Mouse (Mus musculus) stomach, embryonic 14.5 days (tissue): ENCODE measurements at regions not wholly inside any gene's neighbourhood (a gene's known extent, or its start where the extent isn't known, plus 50 kb on each side); places are given as distances from the start of the nearest gene placed in this dataset.

Experiments used
- ATAC-seq: fragments of 200-750 bp; cut with Nextera tagmentation; 2 replicates; pipeline ENCODE4 v1.8.0; 2017; ENCODE audit warnings: low read depth, moderate TSS enrichment; ENCODE audit not compliant: insufficient number of reproducible peaks, insufficient read depth, low FRiP score
- H3K27ac ChIP-seq: fragments of 300-500 bp; sonication (generic); 2 replicates; pipeline ENCODE4 v1.5.1; 2014; ENCODE audit warnings: mild to moderate bottlenecking, low read length, moderate library complexity, mixed read lengths
- H3K27me3 ChIP-seq: fragments of 300-500 bp; sonication (generic); 2 replicates; pipeline ENCODE4 v1.6.1; 2014; ENCODE audit warnings: low read length, control low read depth, mixed read lengths; ENCODE audit not compliant: control insufficient read depth, insufficient read depth
- H3K36me3 ChIP-seq: fragments of 300-500 bp; sonication (generic); 2 replicates; pipeline ENCODE4 v1.6.1; 2014; ENCODE audit warnings: mild to moderate bottlenecking, control low read depth, low read length, moderate library complexity, mixed read lengths; ENCODE audit not compliant: control insufficient read depth, insufficient read depth
- H3K4me1 ChIP-seq: fragments of 300-500 bp; sonication (generic); 2 replicates; pipeline ENCODE4 v1.6.1; 2014; ENCODE audit warnings: low read length, control low read depth, mixed read lengths; ENCODE audit not compliant: control insufficient read depth, insufficient read depth
- H3K4me2 ChIP-seq: fragments of 300-500 bp; sonication (generic); replicated peaks from 2 replicates; pipeline ENCODE4 v1.6.1; 2014; ENCODE audit warnings: low read depth, low read length, control low read depth
- H3K4me3 ChIP-seq: fragments of 300-500 bp; sonication (generic); 2 replicates; pipeline ENCODE4 v1.5.1; 2014; ENCODE audit warnings: low read depth, low read length, control low read depth
- H3K9ac ChIP-seq: fragments of 300-500 bp; sonication (generic); replicated peaks from 2 replicates; pipeline ENCODE4 v1.6.1; 2014; ENCODE audit warnings: low read depth, mild to moderate bottlenecking, control low read depth, low read length, moderate library complexity, mixed read lengths
- H3K9me3 ChIP-seq: fragments of 300-500 bp; sonication (generic); 2 replicates; pipeline ENCODE4 v1.6.1; 2016; ENCODE audit warnings: low read depth, low read length, control low read depth; ENCODE audit not compliant: control insufficient read depth
- WGBS: fragments of 180-500 bp; shearing (Covaris S2); extraction: QIAGEN DNeasy Blood & Tissue Kit; methylation state at CpG from one replicate; pipeline ENCODE4 v1.1.7; 2014; 5-methylcytosine and 5-hydroxymethylcytosine counted together

GRCm38 (mm10) chr13:99847531-99847930 lies 53.4 kb downstream of the Cartpt start:
- H3K9me3 ChIP-seq, result no peaks in the 10 kb centered on the region
- H3K27ac ChIP-seq, result no peak overlapping the region
- H3K9ac ChIP-seq, result no peak overlapping the region
- H3K36me3 ChIP-seq, result no peaks in the 10 kb centered on the region
- no peaks in the 10 kb centered on the region for H3K4me1 ChIP-seq
- no peak overlapping the region for H3K4me3 ChIP-seq
- no peaks in the 10 kb centered on the region for H3K27me3 ChIP-seq
- 29% methylated on average over 13 of the region's 13 CpGs for WGBS
- no peak overlapping the region for H3K4me2 ChIP-seq
- no peak for ATAC-seq

- no peak overlapping the region for H3K4me3 ChIP-seq
- no peaks in the 10 kb centered on the region for H3K36me3 ChIP-seq
- H3K27me3 ChIP-seq, result no peaks in the 10 kb centered on the region
- H3K4me1 ChIP-seq, result no peaks in the 10 kb centered on the region
- H3K9ac ChIP-seq, result no peak overlapping the region
- no peak for ATAC-seq
- H3K27ac ChIP-seq, result no peak overlapping the region
- WGBS, result 29% methylated on average over 9 of the region's 9 CpGs
- no peaks in the 10 kb centered on the region for H3K9me3 ChIP-seq
- no peak overlapping the region for H3K4me2 ChIP-seq
Measured at GRCm38 (mm10) chr13:99842626-99843025, 58.3 kb downstream of the Cartpt start.

DNA sequence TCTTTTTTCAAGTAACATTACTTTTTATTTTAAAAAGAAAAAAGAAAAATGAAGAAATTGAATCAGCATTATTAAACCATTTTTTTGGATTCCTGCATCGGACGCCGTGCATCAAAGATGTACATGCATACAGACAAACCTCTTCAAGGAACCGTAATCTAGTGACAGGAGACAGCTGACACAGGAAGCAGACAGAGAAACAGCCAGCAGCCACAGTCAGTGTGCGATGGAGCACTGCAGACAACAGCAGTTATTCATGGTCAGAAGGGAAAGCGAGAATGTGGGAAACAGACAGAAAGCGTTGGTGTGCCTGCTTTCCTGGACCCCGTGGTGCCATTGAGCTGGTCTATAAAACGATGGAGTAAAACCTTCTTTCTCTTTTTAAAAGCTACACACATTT lies 61.4 kb downstream of the Cartpt start:
- Histone ChIP-seq H3K27me3 (no peaks in the 10 kb centered on the region), H3K36me3 (no peaks in the 10 kb centered on the region), H3K4me1 (no peaks in the 10 kb centered on the region), H3K4me3 (no peak overlapping the region), H3K9ac (no peak overlapping the region), H3K9me3 (no peaks in the 10 kb centered on the region), H3K4me2 (no peak overlapping the region), H3K27ac (no peak overlapping the region)
- 48% methylated on average over 9 of the region's 9 CpGs for WGBS
- ATAC-seq, result no peak

- H3K27ac ChIP-seq, result no peak overlapping the region
- no peaks in the 10 kb centered on the region for H3K9me3 ChIP-seq
- peak; percentile 62; the same call in 1 of the 2 replicates for ATAC-seq
- no peak overlapping the region for H3K4me3 ChIP-seq
- H3K36me3 ChIP-seq, result no peaks in the 10 kb centered on the region
- no peak overlapping the region for H3K9ac ChIP-seq
- WGBS, result 42% methylated on average over 11 of the region's 11 CpGs
- H3K4me1 ChIP-seq, result no peaks in the 10 kb centered on the region
- H3K4me2 ChIP-seq, result no peak overlapping the region
- no peaks in the 10 kb centered on the region for H3K27me3 ChIP-seq
Measured at GRCm38 (mm10) chr13:99837772-99838425, 63.0 kb downstream of the Cartpt start.

- Histone ChIP-seq H3K9me3 (no peaks in the 10 kb centered on the region), H3K36me3 (no peaks in the 10 kb centered on the region), H3K27ac (no peak overlapping the region), H3K27me3 (no peaks in the 10 kb centered on the region), H3K4me1 (no peaks in the 10 kb centered on the region), H3K4me2 (no peak overlapping the region), H3K9ac (no peak overlapping the region), H3K4me3 (no peak overlapping the region)
- 70% methylated on average over 6 of the region's 6 CpGs for WGBS
- no peak for ATAC-seq
Measured at GRCm38 (mm10) chr13:99837180-99837579, 63.7 kb downstream of the Cartpt start.

DNA sequence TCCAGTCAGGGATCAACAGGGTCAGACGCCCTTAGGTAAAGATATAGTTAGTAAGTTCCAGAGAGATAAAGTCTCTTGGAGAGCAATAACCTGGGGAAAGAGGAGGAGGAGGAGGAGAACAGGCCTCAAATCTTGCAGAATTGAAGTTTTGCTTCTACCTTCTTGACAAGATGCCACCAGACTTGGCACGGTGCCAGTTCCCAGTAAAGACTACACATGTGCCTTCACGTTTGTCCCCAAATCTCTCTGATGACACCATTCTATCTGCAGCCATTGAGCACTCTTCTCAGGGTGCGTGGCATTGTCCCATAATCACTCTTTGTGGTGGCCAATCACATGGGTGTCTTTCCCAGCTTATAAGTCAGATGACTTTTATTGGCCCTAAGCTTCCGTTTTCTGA lies 64.3 kb downstream of the Cartpt start:
- ATAC-seq, result no peak
- H3K36me3 ChIP-seq, result no peaks in the 10 kb centered on the region
- no peaks in the 10 kb centered on the region for H3K27me3 ChIP-seq
- 81% methylated on average over 5 of the region's 5 CpGs for WGBS
- no peak overlapping the region for H3K4me3 ChIP-seq
- H3K4me2 ChIP-seq, result no peak overlapping the region
- H3K4me1 ChIP-seq, result no peaks in the 10 kb centered on the region
- H3K9me3 ChIP-seq, result no peaks in the 10 kb centered on the region
- no peak overlapping the region for H3K9ac ChIP-seq
- no peak overlapping the region for H3K27ac ChIP-seq

GRCm38 (mm10) chr13:99835518-99835917 lies 65.4 kb downstream of the Cartpt start:
- no peak overlapping the region for H3K4me3 ChIP-seq
- H3K36me3 ChIP-seq, result no peaks in the 10 kb centered on the region
- no peak for ATAC-seq
- H3K9me3 ChIP-seq, result no peaks in the 10 kb centered on the region
- H3K27ac ChIP-seq, result no peak overlapping the region
- no peaks in the 10 kb centered on the region for H3K4me1 ChIP-seq
- 85% methylated on average over 8 of the region's 8 CpGs for WGBS
- H3K9ac ChIP-seq, result no peak overlapping the region
- no peak overlapping the region for H3K4me2 ChIP-seq
- no peaks in the 10 kb centered on the region for H3K27me3 ChIP-seq

DNA sequence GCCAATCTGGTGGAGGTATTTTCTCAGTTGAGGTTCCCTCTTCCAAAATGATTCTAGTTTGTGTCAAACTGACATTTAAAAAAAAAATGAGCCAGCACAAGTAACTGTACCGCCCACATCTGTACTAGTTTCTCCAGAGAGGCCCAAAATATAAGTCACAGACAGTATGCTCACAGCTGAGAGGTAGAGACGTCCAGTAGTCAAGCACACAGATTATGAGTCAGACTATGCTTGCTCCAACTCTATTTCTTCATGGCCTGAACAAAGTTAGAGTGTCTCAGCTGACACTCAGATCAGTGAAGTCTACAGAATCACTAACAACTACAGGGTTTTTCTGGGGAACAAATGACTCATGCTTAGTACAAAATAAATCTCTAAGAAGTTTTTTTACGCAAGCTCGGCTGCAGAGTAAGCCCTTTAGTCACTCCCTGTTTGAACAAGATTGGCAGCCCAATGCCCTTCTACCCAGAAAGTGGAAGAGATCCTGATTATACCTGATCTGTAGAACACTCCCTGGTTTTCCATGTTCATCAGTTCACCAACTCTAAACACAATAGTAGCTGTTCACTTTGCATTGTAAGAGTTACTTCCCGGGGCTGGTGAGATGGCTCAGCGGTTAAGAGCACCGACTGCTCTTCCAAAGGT lies 70.7 kb downstream of the Cartpt start:
- Histone ChIP-seq H3K4me2 (no peak overlapping the region), H3K27ac (no peak overlapping the region), H3K36me3 (no peaks in the 10 kb centered on the region), H3K27me3 (no peaks in the 10 kb centered on the region), H3K9me3 (no peaks in the 10 kb centered on the region), H3K4me1 (no peaks in the 10 kb centered on the region), H3K9ac (no peak overlapping the region), H3K4me3 (no peak overlapping the region)
- ATAC-seq, result no peak
- WGBS, result 82% methylated on average over 7 of the region's 7 CpGs

DNA sequence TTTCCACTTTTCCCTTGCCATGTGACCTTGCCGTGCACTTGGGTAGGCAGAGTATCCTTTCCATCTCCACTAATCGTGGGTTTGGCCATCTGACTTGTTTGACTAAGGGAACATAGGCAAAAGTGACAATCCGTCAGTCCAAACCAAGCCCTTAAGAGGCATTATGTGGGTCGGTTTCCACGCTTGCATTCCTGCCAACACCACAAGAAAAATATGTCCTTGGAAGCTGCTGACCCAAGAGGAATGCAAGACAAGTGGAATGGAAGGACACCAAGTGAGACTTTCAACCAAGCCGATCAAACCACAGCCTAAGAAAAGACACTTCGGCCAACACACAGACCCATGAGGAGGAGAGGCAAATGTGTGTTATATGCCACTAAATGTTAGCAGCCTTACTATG lies 73.3 kb downstream of the Cartpt start:
- H3K9me3 ChIP-seq, result no peaks in the 10 kb centered on the region
- H3K27ac ChIP-seq, result no peak overlapping the region
- no peaks in the 10 kb centered on the region for H3K4me1 ChIP-seq
- no peak overlapping the region for H3K4me2 ChIP-seq
- no peak overlapping the region for H3K4me3 ChIP-seq
- no peaks in the 10 kb centered on the region for H3K27me3 ChIP-seq
- WGBS, result 86% methylated on average over 7 of the region's 7 CpGs
- no peak for ATAC-seq
- H3K9ac ChIP-seq, result no peak overlapping the region
- no peaks in the 10 kb centered on the region for H3K36me3 ChIP-seq
